Mouse (Mus musculus) midbrain, embryonic 14.5 days (tissue): ENCODE data around the gene Hmga2. TPM values are rescaled to one million over a fixed set of nuclear protein-coding genes. Genes with fewer than 3 reads are reported as not detected.

Experiments
- ATAC-seq: fragments of 200-750 bp; cut with Nextera tagmentation; 2 replicates; pipeline ENCODE4 v1.8.0; 2017; ENCODE audit warnings: moderate number of reproducible peaks, moderate library complexity; ENCODE audit not compliant: low FRiP score, low TSS enrichment
- DNase-seq: peaks from one replicate; pipeline ENCODE4 v3.0.0-alpha.2; 2015
- H3K27ac ChIP-seq: fragments of 300-500 bp; sonication (generic); replicated peaks from 2 replicates; pipeline ENCODE4 v1.5.1; 2014; ENCODE audit warnings: mild to moderate bottlenecking, low read depth, low read length, moderate library complexity
- H3K27me3 ChIP-seq: fragments of 300-500 bp; sonication (generic); 2 replicates; pipeline ENCODE4 v1.6.1; 2014; ENCODE audit warnings: low read length, control low read depth, mixed read lengths; ENCODE audit not compliant: control insufficient read depth, insufficient read depth
- H3K36me3 ChIP-seq: fragments of 300-500 bp; sonication (generic); 2 replicates; pipeline ENCODE4 v1.6.1; 2014; ENCODE audit warnings: low read length, control low read depth; ENCODE audit not compliant: control insufficient read depth, insufficient read depth
- H3K4me1 ChIP-seq: fragments of 300-500 bp; sonication (generic); 2 replicates; pipeline ENCODE4 v1.6.1; 2014; ENCODE audit warnings: mild to moderate bottlenecking, antibody characterized with exemption, low read length, control low read depth; ENCODE audit not compliant: control insufficient read depth, insufficient read depth
- H3K4me2 ChIP-seq: fragments of 300-500 bp; sonication (generic); 2 replicates; pipeline ENCODE4 v1.6.1; 2014; ENCODE audit warnings: mild to moderate bottlenecking, low read length, moderate library complexity
- H3K4me3 ChIP-seq: fragments of 300-500 bp; sonication (generic); replicated peaks from 2 replicates; pipeline ENCODE4 v1.5.1; 2014; ENCODE audit warnings: low read depth, low read length
- H3K9ac ChIP-seq: fragments of 300-500 bp; sonication (generic); replicated peaks from 2 replicates; pipeline ENCODE4 v1.6.1; 2014; ENCODE audit warnings: mild to moderate bottlenecking, low read length, moderate library complexity
- H3K9me3 ChIP-seq: fragments of 300-500 bp; sonication (generic); 2 replicates; pipeline ENCODE4 v1.6.1; 2016; ENCODE audit warnings: low read length, control low read depth, mixed read lengths; ENCODE audit not compliant: control insufficient read depth
- WGBS: fragments of 180-500 bp; shearing (Covaris S2); extraction: QIAGEN DNeasy Blood & Tissue Kit; methylation state at CpG from one replicate; pipeline ENCODE4 v1.1.7; 2014; 5-methylcytosine and 5-hydroxymethylcytosine counted together
- polyA plus RNA-seq: library from polyadenylated mRNA; unstranded; fragments of >200 nt; fragmentation: Nextera tagmentation; extraction: Ambion mirVana; gene quantifications from 2 replicates; pipeline ENCODE4 v1.2.1, GENCODE M21; 2014

Gene Hmga2
- polyA plus RNA-seq, 1 experiment from 2014 or later: 2.6 TPM

DNA sequence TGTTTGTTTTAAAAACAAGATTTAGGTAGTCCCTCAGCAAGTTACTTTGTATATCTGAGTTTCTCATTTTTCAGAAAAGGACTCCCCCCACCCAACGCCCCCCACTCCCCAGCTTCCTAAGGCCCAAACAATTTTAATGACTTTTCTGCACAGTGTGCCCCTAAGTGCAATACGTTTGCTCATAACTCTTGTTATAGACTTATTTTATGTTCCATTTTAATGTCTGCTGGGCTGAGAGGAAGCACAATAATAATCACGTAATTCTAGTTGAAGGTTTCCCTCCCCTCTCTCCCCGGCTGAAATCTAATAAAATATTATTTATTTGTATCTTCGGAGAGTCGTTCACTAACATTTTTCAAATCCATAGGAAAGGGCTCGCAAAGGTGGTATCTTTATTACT, 58.1 kb downstream of the Hmga2 start:
- Histone ChIP-seq H3K4me1 (peaks cover 24% of the 10 kb centered on the region), H3K9ac (no peak overlapping the region), H3K36me3 (no peaks in the 10 kb centered on the region), H3K4me2 (0 out of 2 replicates have a peak overlapping the region, but pooled peaks have one; percentile 23), H3K27ac (peak overlapping the region; percentile 33), H3K9me3 (no peaks in the 10 kb centered on the region), H3K27me3 (no peaks in the 10 kb centered on the region), H3K4me3 (no peak overlapping the region)
- DNase-seq (no peak), ATAC-seq (no peak)
- WGBS: 63% methylated on average over 7 of the region's 7 CpGs

GRCm38 (mm10) chr10:120417488-120418118, 58.7 kb downstream of the Hmga2 start:
- H3K4me1 ChIP-seq: peaks cover 24% of the 10 kb centered on the region

GRCm38 (mm10) chr10:120417116-120417487, 59.2 kb downstream of the Hmga2 start:
- Histone ChIP-seq H3K4me1 (peaks cover 24% of the 10 kb centered on the region), H3K36me3 (no peaks in the 10 kb centered on the region), H3K9me3 (no peaks in the 10 kb centered on the region), H3K9ac (no peak overlapping the region), H3K27ac (peak overlapping the region; percentile 33), H3K4me3 (no peak overlapping the region), H3K27me3 (no peaks in the 10 kb centered on the region), H3K4me2 (no peak overlapping the region)
- DNase-seq: peak; percentile 65
- peak; percentile 57; the same call in 1 of the 2 replicates for ATAC-seq
- WGBS: 13% methylated on average over 5 of the region's 5 CpGs

More at GRCm38 (mm10) chr10:120417488-120418118, 58.7 kb downstream of the Hmga2 start:
- ATAC-seq: peak; percentile 62
- no peaks in the 10 kb centered on the region for H3K27me3 ChIP-seq
- H3K4me3 ChIP-seq: no peak overlapping the region
- no peaks in the 10 kb centered on the region for H3K36me3 ChIP-seq
- WGBS: 8% methylated on average over 7 of the region's 7 CpGs
- H3K9ac ChIP-seq: no peak overlapping the region
- peak; percentile 66 for DNase-seq
- peak overlapping the region; percentile 23; the same call in 1 of the 2 replicates for H3K4me2 ChIP-seq
- H3K9me3 ChIP-seq: no peaks in the 10 kb centered on the region
- H3K27ac ChIP-seq: peak overlapping the region; percentile 33

DNA sequence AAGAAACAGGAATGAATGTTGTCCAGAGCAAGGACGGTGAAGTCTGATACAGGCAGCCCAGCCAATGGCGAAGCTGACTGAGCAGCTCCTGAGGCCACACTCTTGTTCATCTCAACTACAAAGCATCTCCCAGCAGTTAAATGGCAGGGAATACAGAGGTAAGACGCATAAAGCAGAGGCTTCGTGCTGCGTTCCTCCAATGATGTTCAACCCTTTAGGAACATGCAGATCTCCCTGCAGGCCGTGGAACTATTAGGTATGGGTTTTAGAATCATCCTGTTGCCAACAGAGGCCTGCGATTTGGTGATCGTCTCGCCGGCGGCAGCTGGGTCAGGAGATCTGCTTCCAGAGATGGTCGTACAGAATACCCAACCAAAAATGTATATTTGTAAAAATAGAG, 59.6 kb downstream of the Hmga2 start:
- H3K9ac ChIP-seq: no peak overlapping the region
- H3K9me3 ChIP-seq: no peaks in the 10 kb centered on the region
- H3K36me3 ChIP-seq: no peaks in the 10 kb centered on the region
- no peak for ATAC-seq
- peak; percentile 33 for DNase-seq
- H3K4me1 ChIP-seq: peaks cover 24% of the 10 kb centered on the region
- WGBS: 43% methylated on average over 12 of the region's 12 CpGs
- H3K4me3 ChIP-seq: no peak overlapping the region
- no peak overlapping the region for H3K4me2 ChIP-seq
- peak overlapping the region; percentile 33; the same call in 1 of the 2 replicates for H3K27ac ChIP-seq
- H3K27me3 ChIP-seq: no peaks in the 10 kb centered on the region

- no peak for ATAC-seq
- DNase-seq: no peak
- Histone ChIP-seq H3K9ac (no peak overlapping the region), H3K4me1 (peaks cover 12% of the 10 kb centered on the region), H3K4me2 (no peak overlapping the region), H3K27me3 (no peaks in the 10 kb centered on the region), H3K36me3 (no peaks in the 10 kb centered on the region), H3K27ac (no peak overlapping the region), H3K9me3 (no peaks in the 10 kb centered on the region), H3K4me3 (no peak overlapping the region)
- WGBS: 83% methylated on average over 5 of the region's 5 CpGs
Observed at GRCm38 (mm10) chr10:120412215-120412614, 64.1 kb downstream of the Hmga2 start.

- Histone ChIP-seq H3K9me3 (no peaks in the 10 kb centered on the region), H3K27ac (no peak overlapping the region), H3K9ac (no peak overlapping the region), H3K4me2 (no peak overlapping the region), H3K36me3 (no peaks in the 10 kb centered on the region), H3K4me3 (no peak overlapping the region), H3K27me3 (no peaks in the 10 kb centered on the region), H3K4me1 (peaks cover 8% of the 10 kb centered on the region)
- no peak for DNase-seq
- whole genome bisulfite sequencing: 67% methylated on average over 4 of the region's 4 CpGs
- ATAC-seq: no peak
Observed at GRCm38 (mm10) chr10:120410958-120411357, 65.3 kb downstream of the Hmga2 start.

GRCm38 (mm10) chr10:120409131-120409530, 67.1 kb downstream of the Hmga2 start:
- Histone ChIP-seq H3K27me3 (no peaks in the 10 kb centered on the region), H3K9me3 (no peaks in the 10 kb centered on the region), H3K4me1 (peaks cover 8% of the 10 kb centered on the region), H3K9ac (no peak overlapping the region), H3K27ac (no peak overlapping the region), H3K4me2 (no peak overlapping the region), H3K36me3 (no peaks in the 10 kb centered on the region), H3K4me3 (no peak overlapping the region)
- 85% methylated on average over 9 of the region's 9 CpGs for WGBS
- ATAC-seq: no peak
- DNase-seq: no peak

GRCm38 (mm10) chr10:120407230-120407629, 69.0 kb downstream of the Hmga2 start:
- H3K36me3 ChIP-seq: no peaks in the 10 kb centered on the region
- no peak for ATAC-seq
- 15% methylated on average over 9 of the region's 9 CpGs for WGBS
- no peaks in the 10 kb centered on the region for H3K9me3 ChIP-seq
- H3K9ac ChIP-seq: no peak overlapping the region
- DNase-seq: no peak
- H3K27me3 ChIP-seq: no peaks in the 10 kb centered on the region
- H3K27ac ChIP-seq: no peak overlapping the region
- H3K4me3 ChIP-seq: no peak overlapping the region
- peaks cover 8% of the 10 kb centered on the region for H3K4me1 ChIP-seq
- H3K4me2 ChIP-seq: no peak overlapping the region

GRCm38 (mm10) chr10:120406038-120406437, 70.2 kb downstream of the Hmga2 start:
- DNase-seq (no peak), ATAC-seq (no peak)
- WGBS: 47% methylated on average over 9 of the region's 9 CpGs
- H3K27ac ChIP-seq: no peak overlapping the region
- H3K4me2 ChIP-seq: no peak overlapping the region
- no peaks in the 10 kb centered on the region for H3K27me3 ChIP-seq
- no peak overlapping the region for H3K4me3 ChIP-seq
- H3K36me3 ChIP-seq: no peaks in the 10 kb centered on the region
- peaks cover 8% of the 10 kb centered on the region for H3K4me1 ChIP-seq
- H3K9me3 ChIP-seq: no peaks in the 10 kb centered on the region
- H3K9ac ChIP-seq: no peak overlapping the region
